In the genomic region with DNA sequence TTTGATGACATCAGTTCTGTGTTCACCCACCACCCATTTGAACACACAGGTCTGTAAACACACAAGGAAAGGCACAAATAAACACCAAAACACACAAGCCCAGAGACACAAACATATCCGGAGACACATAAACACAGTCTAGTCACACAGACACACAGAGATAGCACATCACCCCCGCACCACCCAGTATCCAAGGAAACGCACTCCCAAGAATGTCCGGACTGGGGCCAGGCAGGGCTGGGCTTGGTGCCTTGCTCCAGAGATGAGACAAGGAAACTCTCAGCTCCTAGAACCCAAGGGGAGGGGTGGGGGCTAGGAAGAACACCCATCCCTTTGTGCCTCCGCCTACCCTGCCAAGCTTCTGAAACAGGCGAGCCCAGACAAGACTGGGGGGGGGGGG, we compare ENCODE assay signal across 10 mouse cellular contexts. TPM values are rescaled to one million over a fixed set of nuclear protein-coding genes. Genes with fewer than 3 reads are reported as not detected.
DNase-seq lines count a peak whose midpoint lies in the region; ATAC-seq and TF ChIP-seq lines count a peak whose summit lies in the region.
"Had no signal": no experiment of that assay in that cellular context is flagged by ENCODE, and none has a peak within 500 bp of the region (broad histone marks: within the 10 kb centered on the region; RNA-seq: fewer than 3 reads in every experiment).

No protein-coding gene starts in this region.

- no peaks in the 10 kb centered on the region for H3K36me3 ChIP-seq in intestine, embryonic 15.5 days
- peaks cover 5% of the 10 kb centered on the region; the same call in 1 of the 2 replicates for H3K36me3 ChIP-seq in intestine, postnatal 0 days (ENCODE audit: control insufficient read depth, insufficient read depth)
- peaks cover 13% of the 10 kb centered on the region for H3K36me3 ChIP-seq in heart, adult 2 months (ENCODE audit: control insufficient read depth, insufficient read depth, low read length)
- peaks cover 12% of the 10 kb centered on the region; the same call in 1 of the 2 replicates for H3K36me3 ChIP-seq in kidney, postnatal 0 days (ENCODE audit: insufficient read depth, low read length)
- peaks cover 9% of the 10 kb centered on the region for H3K36me3 ChIP-seq in myocyte (ENCODE audit: control insufficient read depth, insufficient read depth)
- H3K36me3 ChIP-seq: G1E had no signal

- H3K9me3 ChIP-seq in intestine, embryonic 15.5 days, result no peaks in the 10 kb centered on the region
- no peaks in the 10 kb centered on the region for H3K9me3 ChIP-seq in intestine, postnatal 0 days (ENCODE audit: control insufficient read depth)
- H3K9me3 ChIP-seq in kidney, postnatal 0 days (replicated peaks; ENCODE audit: low read length), result no peaks in the 10 kb centered on the region
- H3K9me3 ChIP-seq: G1E; limb, embryonic 12.5 days had no signal

- no peak overlapping the region for H3K27ac ChIP-seq in intestine, embryonic 15.5 days
- no peak overlapping the region for H3K27ac ChIP-seq in intestine, postnatal 0 days (ENCODE audit: low read depth, low read length)
- peak overlapping the region; percentile 61; the same call in 1 of the 2 replicates for H3K27ac ChIP-seq in brown adipose tissue, adult 24 weeks (replicated peaks; ENCODE audit: low read depth, low read length)
- peak overlapping the region; percentile 90 for H3K27ac ChIP-seq in heart, adult 2 months
- H3K27ac ChIP-seq in kidney, postnatal 0 days, result peak overlapping the region; percentile 76; the same call in 1 of the 2 replicates

- H3K4me2 ChIP-seq in intestine, embryonic 15.5 days (replicated peaks), result peak overlapping the region; percentile 17; the same call in 1 of the 2 replicates
- H3K4me2 ChIP-seq in intestine, postnatal 0 days (replicated peaks; ENCODE audit: low read depth), result no peak overlapping the region
- no peak overlapping the region for H3K4me2 ChIP-seq in kidney, postnatal 0 days (ENCODE audit: low read length)
- H3K4me2 ChIP-seq in myocyte (ENCODE audit: low read depth), result peak overlapping the region; percentile 64
- H3K4me2 ChIP-seq: limb, embryonic 12.5 days had no signal

- TF ChIP-seq POLR2A in heart, adult 2 months (IDR thresholded peaks at IDR 0.05; ENCODE audit: insufficient read depth, low read depth, low read length), result no peak
- TF ChIP-seq POLR2A in myocyte (IDR thresholded peaks at IDR 0.05; ENCODE audit: insufficient read length, low read depth), result no peak

- no peak overlapping the region for H3K4me3 ChIP-seq in intestine, embryonic 15.5 days (replicated peaks)
- no peak overlapping the region for H3K4me3 ChIP-seq in intestine, postnatal 0 days (ENCODE audit: low read depth, low read length)
- H3K4me3 ChIP-seq in brown adipose tissue, adult 24 weeks (ENCODE audit: insufficient read depth, low read depth, low read length), result no peak overlapping the region
- no peak overlapping the region for H3K4me3 ChIP-seq in heart, adult 2 months
- H3K4me3 ChIP-seq in kidney, postnatal 0 days (replicated peaks; ENCODE audit: low read depth, low read length), result no peak overlapping the region
- H3K4me3 ChIP-seq in myocyte, result no peak overlapping the region
- H3K4me3 ChIP-seq: limb, embryonic 12.5 days had no signal

- H3ac ChIP-seq in myocyte (ENCODE audit: control insufficient read depth, insufficient read length), result no peak overlapping the region

- no peaks in the 10 kb centered on the region for H3K79me2 ChIP-seq in heart, adult 2 months (replicated peaks; ENCODE audit: control insufficient read depth, insufficient read depth, low read length)
- H3K79me2 ChIP-seq in myocyte (ENCODE audit: control insufficient read depth, insufficient read depth), result peaks cover 6% of the 10 kb centered on the region

- no peak for ATAC-seq in intestine, embryonic 15.5 days
- ATAC-seq in intestine, postnatal 0 days, result no peak
- ATAC-seq in kidney, postnatal 0 days (replicated peaks; ENCODE audit: low FRiP score, low read depth), result no peak

- intact Hi-C loops in heart, adult 2 months (cut with DNase I), result no loop called here

- no peak overlapping the region for H3K9ac ChIP-seq in intestine, embryonic 15.5 days
- no peak overlapping the region for H3K9ac ChIP-seq in intestine, postnatal 0 days (ENCODE audit: low read depth, low read length)
- no peak overlapping the region for H3K9ac ChIP-seq in heart, adult 2 months (ENCODE audit: low read depth, low read length)
- no peak overlapping the region for H3K9ac ChIP-seq in kidney, postnatal 0 days (ENCODE audit: low read depth, low read length)
- H3K9ac ChIP-seq: limb, embryonic 12.5 days had no signal

- DNase-seq in heart, adult 2 months, result peak; percentile 55 to 80
- no peak for DNase-seq in kidney, postnatal 0 days (ENCODE audit: low spot score)
- DNase-seq in natural killer cell, adult 2 months (ENCODE audit: low spot score in 2 of 2), result no peak
- DNase-seq in frontal cortex, postnatal 25 days (ENCODE audit: low spot score in 2 of 2), result no peak

- peaks cover 42% of the 10 kb centered on the region for H3K4me1 ChIP-seq in intestine, embryonic 15.5 days (replicated peaks)
- no peaks in the 10 kb centered on the region for H3K4me1 ChIP-seq in intestine, postnatal 0 days (replicated peaks; ENCODE audit: control insufficient read depth, insufficient read depth, low read length)
- H3K4me1 ChIP-seq in brown adipose tissue, adult 24 weeks (ENCODE audit: control insufficient read depth, insufficient read depth, insufficient read length, low read length), result peaks cover 28% of the 10 kb centered on the region
- H3K4me1 ChIP-seq in heart, adult 2 months (ENCODE audit: control insufficient read depth, insufficient read depth, low read length), result peaks cover 24% of the 10 kb centered on the region
- peaks cover 44% of the 10 kb centered on the region for H3K4me1 ChIP-seq in kidney, postnatal 0 days (replicated peaks; ENCODE audit: insufficient read depth, low read length)

- no peak for TF ChIP-seq CTCF in intestine, postnatal 0 days (IDR thresholded peaks at IDR 0.05; ENCODE audit: low read depth)
- TF ChIP-seq CTCF in heart, adult 2 months (IDR thresholded peaks at IDR 0.05), result no peak
- TF ChIP-seq CTCF in kidney, postnatal 0 days (IDR thresholded peaks at IDR 0.05; ENCODE audit: low read depth), result no peak

- TF ChIP-seq EP300 in heart, adult 2 months (IDR thresholded peaks at IDR 0.05; ENCODE audit: insufficient read depth, low read depth, low read length), result no peak

- no peaks in the 10 kb centered on the region; the same call in 1 of the 2 replicates for H3K27me3 ChIP-seq in intestine, embryonic 15.5 days (replicated peaks)
- H3K27me3 ChIP-seq in intestine, postnatal 0 days (replicated peaks; ENCODE audit: control insufficient read depth, insufficient read depth, low read length), result peaks cover 14% of the 10 kb centered on the region; the same call in 1 of the 2 replicates
- no peaks in the 10 kb centered on the region for H3K27me3 ChIP-seq in heart, adult 2 months (ENCODE audit: control insufficient read depth, insufficient read depth, low read length)
- no peaks in the 10 kb centered on the region for H3K27me3 ChIP-seq in kidney, postnatal 0 days (ENCODE audit: insufficient read depth, low read length)
- H3K27me3 ChIP-seq in myocyte (ENCODE audit: control insufficient read depth, insufficient read depth, insufficient read length), result no peaks in the 10 kb centered on the region
- H3K27me3 ChIP-seq: limb, embryonic 12.5 days had no signal

- 41% methylated on average over 6 of the region's 6 CpGs for WGBS in intestine, embryonic 15.5 days
- 42% methylated on average over 6 of the region's 6 CpGs for WGBS in intestine, postnatal 0 days
- 29% methylated on average over 6 of the region's 6 CpGs for WGBS in heart, adult 2 months
- WGBS in kidney, postnatal 0 days, result 73% methylated on average over 6 of the region's 6 CpGs

TF ChIP-seq in myocyte, 11 proteins besides CTCF, POLR2A, EP300 and RAD21 (continues in another document):
- TF ChIP-seq POLR2AphosphoS2 (IDR thresholded peaks at IDR 0.05; ENCODE audit: insufficient read length, low read depth), result no peak
- TF ChIP-seq USF1 (IDR thresholded peaks at IDR 0.05; ENCODE audit: low read depth), result no peak

RNA-seq across cellular contexts. Expression of a gene that starts 10.8 kb away (rescaled TPM):
- polyA plus RNA-seq in intestine, embryonic 15.5 days (2015; fragmentation: Nextera tagmentation; extraction: Ambion mirVana), result 17.6 and 18.9 TPM in 2 replicates
- 6.2 and 6.9 TPM in 2 replicates for polyA plus RNA-seq in intestine, postnatal 0 days (2015; fragmentation: Nextera tagmentation; extraction: Ambion mirVana)
- polyA plus RNA-seq in brown adipose tissue, adult 24 weeks (2012; ENCODE audit: insufficient read depth, insufficient read length, missing spikeins), result 19.6 and 27.6 TPM in 2 replicates
- total RNA-seq in heart, adult 2 months (2021), result 100 to 1,000 TPM; 104 to 108 TPM
- 146 and 165 TPM in 2 replicates for polyA plus RNA-seq in heart, adult 2 months (2012; rRNA removed)
- 24.2 and 24.4 TPM in 2 replicates for polyA plus RNA-seq in kidney, postnatal 0 days (2015; fragmentation: Nextera tagmentation; extraction: Ambion mirVana)
- polyA plus RNA-seq in myocyte (2012; fragmentation: generic; extraction: Trizol), result 62.2 TPM

RNA-seq across cellular contexts. Expression of a gene that starts 43.4 kb away (rescaled TPM):
- 184 and 193 TPM in 2 replicates for polyA plus RNA-seq in intestine, embryonic 15.5 days (2015; fragmentation: Nextera tagmentation; extraction: Ambion mirVana)
- 113 and 121 TPM in 2 replicates for polyA plus RNA-seq in intestine, postnatal 0 days (2015; fragmentation: Nextera tagmentation; extraction: Ambion mirVana)
- polyA plus RNA-seq in brown adipose tissue, adult 24 weeks (2012; ENCODE audit: insufficient read depth, insufficient read length, missing spikeins), result 68.4 and 96.1 TPM in 2 replicates
- 10 to 100 TPM; 78.6 to 93.9 TPM for total RNA-seq in heart, adult 2 months (2021)
- 28.2 and 57.5 TPM in 2 replicates for polyA plus RNA-seq in heart, adult 2 months (2012; rRNA removed)
- polyA plus RNA-seq in kidney, postnatal 0 days (2015; fragmentation: Nextera tagmentation; extraction: Ambion mirVana), result 135 and 149 TPM in 2 replicates
- polyA plus RNA-seq in myocyte (2012; fragmentation: generic; extraction: Trizol), result 40.6 TPM

RNA-seq across cellular contexts. Expression of a gene that starts 43.5 kb away (rescaled TPM):
- polyA plus RNA-seq in intestine, embryonic 15.5 days (2015; fragmentation: Nextera tagmentation; extraction: Ambion mirVana), result 79.8 and 82.8 TPM in 2 replicates
- 52.8 and 56.9 TPM in 2 replicates for polyA plus RNA-seq in intestine, postnatal 0 days (2015; fragmentation: Nextera tagmentation; extraction: Ambion mirVana)
- polyA plus RNA-seq in brown adipose tissue, adult 24 weeks (2012; ENCODE audit: insufficient read depth, insufficient read length, missing spikeins), result 28.3 and 47.4 TPM in 2 replicates
- total RNA-seq in heart, adult 2 months (2021), result 10 to 100 TPM; 22.7 to 27.8 TPM
- 28.3 and 36.1 TPM in 2 replicates for polyA plus RNA-seq in heart, adult 2 months (2012; rRNA removed)
- 98.3 and 109 TPM in 2 replicates for polyA plus RNA-seq in kidney, postnatal 0 days (2015; fragmentation: Nextera tagmentation; extraction: Ambion mirVana)
- 74.9 TPM for polyA plus RNA-seq in myocyte (2012; fragmentation: generic; extraction: Trizol)

RNA-seq across cellular contexts. Expression of a gene that starts 51.2 kb away (rescaled TPM):
- polyA plus RNA-seq in intestine, embryonic 15.5 days (2015; fragmentation: Nextera tagmentation; extraction: Ambion mirVana), result not detected in 2 replicates
- 2.1 and 2.4 TPM in 2 replicates for polyA plus RNA-seq in intestine, postnatal 0 days (2015; fragmentation: Nextera tagmentation; extraction: Ambion mirVana)
- not detected in 2 replicates for polyA plus RNA-seq in brown adipose tissue, adult 24 weeks (2012; ENCODE audit: insufficient read depth, insufficient read length, missing spikeins)
- total RNA-seq in heart, adult 2 months (2021), result not detected
- not detected in 2 replicates for polyA plus RNA-seq in heart, adult 2 months (2012; rRNA removed)
- polyA plus RNA-seq in kidney, postnatal 0 days (2015; fragmentation: Nextera tagmentation; extraction: Ambion mirVana), result 1.5 and 2.2 TPM in 2 replicates
- polyA plus RNA-seq in myocyte (2012; fragmentation: generic; extraction: Trizol), result 0.02 TPM
- total RNA-seq: G1E had no signal
- polyA plus RNA-seq: G1E; limb, embryonic 12.5 days had no signal

Comparison
In these comparisons a context has a peak if more than half of its experiments do, and no peak if none do; other contexts are left out.
1. H3K4me2 ChIP-seq: peak in intestine, embryonic 15.5 days (single experiment) and myocyte (single experiment); none in intestine, postnatal 0 days (single experiment) and kidney, postnatal 0 days (single experiment).
2. H3K27ac ChIP-seq: peak in brown adipose tissue, adult 24 weeks (single experiment), heart, adult 2 months (single experiment) and kidney, postnatal 0 days (single experiment); none in intestine, embryonic 15.5 days (single experiment) and intestine, postnatal 0 days (single experiment).
3. DNase-seq: peak in heart, adult 2 months (2 of 2); none in kidney, postnatal 0 days (single experiment), natural killer cell, adult 2 months (0 of 2) and frontal cortex, postnatal 25 days (0 of 2).